8 mouse cellular contexts compared by ENCODE assay signal in genomic region chr10:122046904-122047726, GRCm38 (mm10). TPM values are rescaled to one million over a fixed set of nuclear protein-coding genes. Genes with fewer than 3 reads are reported as not detected.
DNase-seq lines count a peak whose midpoint lies in the region; ATAC-seq and TF ChIP-seq lines count a peak whose summit lies in the region.

Gene Srgap1 (minus strand): TSS chr10:122047315.

- TF ChIP-seq CTCF in ES-Bruce4 (IDR thresholded peaks at IDR 0.05; ENCODE audit: low read depth, low read length): no peak

- intact Hi-C loops in heart, postnatal 25 days (cut with DNase I): loop anchor here (1.0 to 5.0 kb wide), 3 partner anchors 75 to 276 kb away; no protein-coding TSS in a partner anchor

- TF ChIP-seq POLR2A in ES-Bruce4 (IDR thresholded peaks at IDR 0.05; ENCODE audit: insufficient read depth, low read length): no peak

- DNase-seq in cerebellum, adult 11 months: peak; percentile 4
- DNase-seq in heart, postnatal 25 days (ENCODE audit: low spot score): peak; percentile 31
- DNase-seq in layer of hippocampus, adult 8-10 months (ENCODE audit: low spot score in 2 of 2): peak; percentile 28 to 29
- DNase-seq in ovary, adult 18-20 months (ENCODE audit: low spot score): peak; percentile 41
- DNase-seq in urinary bladder, postnatal 10 days (ENCODE audit: low spot score): peak; percentile 14

- H3K27ac ChIP-seq in ES-Bruce4 (ENCODE audit: insufficient read depth, low read length): no peak within 1 kb of the TSS
- H3K27ac ChIP-seq in forebrain, embryonic 15.5 days (replicated peaks): peak within 1 kb of the TSS; percentile 83
- H3K27ac ChIP-seq in lung, embryonic 15.5 days: peak within 1 kb of the TSS; percentile 76

- peak within 1 kb of the TSS; percentile 88 for H3K4me3 ChIP-seq in ES-Bruce4 (ENCODE audit: low read depth, low read length)
- H3K4me3 ChIP-seq in forebrain, embryonic 15.5 days: peak within 1 kb of the TSS; percentile 54
- H3K4me3 ChIP-seq in lung, embryonic 15.5 days: peak within 1 kb of the TSS; percentile 90

- H3K9me3 ChIP-seq in ES-Bruce4 (replicated peaks; ENCODE audit: control insufficient read depth, insufficient read depth, low read length, poor library complexity, severe bottlenecking): no peaks in the 10 kb centered on the region
- H3K9me3 ChIP-seq in forebrain, embryonic 15.5 days: no peaks in the 10 kb centered on the region
- H3K9me3 ChIP-seq in lung, embryonic 15.5 days: no peaks in the 10 kb centered on the region

- under 1% methylated on average over 55 of the region's 79 CpGs for WGBS in forebrain, embryonic 15.5 days
- WGBS in lung, embryonic 15.5 days: under 1% methylated on average over 76 of the region's 79 CpGs

- no peaks in the 10 kb centered on the region for H3K27me3 ChIP-seq in ES-Bruce4 (ENCODE audit: control insufficient read depth, insufficient read depth, low read length, poor library complexity, severe bottlenecking)
- H3K27me3 ChIP-seq in forebrain, embryonic 15.5 days: no peaks in the 10 kb centered on the region
- no peaks in the 10 kb centered on the region for H3K27me3 ChIP-seq in lung, embryonic 15.5 days

- peak within 1 kb of the TSS; percentile 85 for H3K9ac ChIP-seq in ES-Bruce4 (ENCODE audit: low read depth, poor library complexity, severe bottlenecking)
- H3K9ac ChIP-seq in forebrain, embryonic 15.5 days (replicated peaks): peak within 1 kb of the TSS; percentile 78
- peak within 1 kb of the TSS; percentile 84 for H3K9ac ChIP-seq in lung, embryonic 15.5 days

- ATAC-seq in forebrain, embryonic 15.5 days (replicated peaks): peak; percentile 88
- ATAC-seq in lung, embryonic 15.5 days (ENCODE audit: borderline replicate concordance, extremely low read depth, low FRiP score, low TSS enrichment): peak; percentile 84

- peak within 1 kb of the TSS; percentile 45 for H3K4me2 ChIP-seq in forebrain, embryonic 15.5 days (replicated peaks)
- H3K4me2 ChIP-seq in lung, embryonic 15.5 days: peak within 1 kb of the TSS; percentile 84

- no peaks in the 10 kb centered on the region for H3K36me3 ChIP-seq in ES-Bruce4 (ENCODE audit: control insufficient read depth, insufficient read depth, low read length, poor library complexity, severe bottlenecking)
- no peaks in the 10 kb centered on the region for H3K36me3 ChIP-seq in forebrain, embryonic 15.5 days
- no peaks in the 10 kb centered on the region for H3K36me3 ChIP-seq in lung, embryonic 15.5 days

- H3K4me1 ChIP-seq in ES-Bruce4 (ENCODE audit: control insufficient read depth, insufficient read depth, low read length): no peaks in the 10 kb centered on the region
- peaks cover 12% of the 10 kb centered on the region; the same call in 1 of the 2 replicates for H3K4me1 ChIP-seq in forebrain, embryonic 15.5 days
- H3K4me1 ChIP-seq in lung, embryonic 15.5 days: peaks cover 13% of the 10 kb centered on the region

- peak; percentile 49; the same call in 1 of the 2 replicates for TF ChIP-seq EP300 in ES-Bruce4 (IDR thresholded peaks at IDR 0.05; ENCODE audit: insufficient read depth, low read depth, low read length)

RNA-seq across cellular contexts. Expression of gene Srgap1, which starts in this region (rescaled TPM):
- 8.0 and 8.1 TPM in 2 replicates for polyA plus RNA-seq in ES-Bruce4 (2011; ENCODE audit: insufficient read depth, insufficient read length, low read depth, missing spikeins)
- polyA plus RNA-seq in forebrain, embryonic 15.5 days (2015; fragmentation: Nextera tagmentation; extraction: Ambion mirVana): 31.9 and 34.7 TPM in 2 replicates
- 1 to 10 TPM; 2.0 to 2.4 TPM for total RNA-seq in heart, postnatal 25 days (2021)
- total RNA-seq in layer of hippocampus, adult 8-10 months (2022): 10 to 100 TPM in 3 of 4 experiments, 1 to 10 TPM in 1; 9.1 to 13.0 (median 10.6) TPM
- polyA plus RNA-seq in lung, embryonic 15.5 days (2015; fragmentation: Nextera tagmentation; extraction: Ambion mirVana): 9.7 and 10.7 TPM in 2 replicates
